Mouse (Mus musculus): ENCODE results near the gene Rpl23. TPM values are rescaled to one million over a fixed set of nuclear protein-coding genes. Genes with fewer than 3 reads are reported as not detected.

Gene Rpl23
- 100 to 1,000 TPM; 609 to 647 TPM for total RNA-seq (2023)

DNA sequence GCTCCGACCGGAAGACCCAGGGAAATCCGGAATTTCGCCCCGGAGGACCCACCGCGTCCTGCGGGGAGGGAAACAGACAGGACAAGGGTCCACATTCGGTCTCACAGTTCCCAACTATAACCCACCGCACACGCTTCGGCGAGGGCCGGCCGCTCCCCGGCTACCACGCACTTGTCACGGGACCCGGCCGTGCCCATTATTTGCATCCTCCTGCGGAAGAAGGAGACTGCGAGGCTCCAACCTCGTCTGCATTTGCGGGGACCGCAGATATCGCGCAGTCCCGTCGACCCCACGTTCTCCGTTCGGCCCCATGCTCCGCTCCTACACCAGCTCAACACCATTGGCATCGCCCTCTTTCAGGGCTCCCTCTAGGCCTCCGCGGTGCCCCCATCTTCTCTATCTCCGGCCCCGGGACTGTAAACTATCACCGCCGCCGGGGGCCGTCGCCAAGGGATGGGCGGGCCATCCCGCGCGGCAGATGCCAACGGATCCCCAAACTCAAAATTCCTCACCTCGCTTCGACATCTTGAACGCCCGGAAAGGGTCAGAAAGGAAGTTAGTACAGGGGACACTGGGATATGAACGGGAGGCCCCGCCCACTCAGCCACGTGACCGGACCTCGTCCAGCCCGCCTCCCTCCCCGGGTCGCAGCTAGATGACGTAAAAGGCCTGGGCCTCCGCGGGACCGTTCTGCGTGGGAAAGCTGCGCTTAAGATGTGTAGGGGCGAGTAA lies at the start of gene Rpl23:
Rpl23 (minus strand) TSS at position 606 of the 732 bp plus-strand sequence.

GRCm38 (mm10) chr11:97798782-97799145 lies 16.5 kb upstream of the Rpl23 start, which contains the start of gene Lasp1:
Gene Lasp1, plus strand, starts transcription at chr11:97799000.

GRCm38 (mm10) chr11:97775808-97776496 lies 6.3 kb downstream of the Rpl23 start, which contains the start of gene 1700001P01Rik:
Gene 1700001P01Rik, minus strand, starts transcription at chr11:97775918.

DNA sequence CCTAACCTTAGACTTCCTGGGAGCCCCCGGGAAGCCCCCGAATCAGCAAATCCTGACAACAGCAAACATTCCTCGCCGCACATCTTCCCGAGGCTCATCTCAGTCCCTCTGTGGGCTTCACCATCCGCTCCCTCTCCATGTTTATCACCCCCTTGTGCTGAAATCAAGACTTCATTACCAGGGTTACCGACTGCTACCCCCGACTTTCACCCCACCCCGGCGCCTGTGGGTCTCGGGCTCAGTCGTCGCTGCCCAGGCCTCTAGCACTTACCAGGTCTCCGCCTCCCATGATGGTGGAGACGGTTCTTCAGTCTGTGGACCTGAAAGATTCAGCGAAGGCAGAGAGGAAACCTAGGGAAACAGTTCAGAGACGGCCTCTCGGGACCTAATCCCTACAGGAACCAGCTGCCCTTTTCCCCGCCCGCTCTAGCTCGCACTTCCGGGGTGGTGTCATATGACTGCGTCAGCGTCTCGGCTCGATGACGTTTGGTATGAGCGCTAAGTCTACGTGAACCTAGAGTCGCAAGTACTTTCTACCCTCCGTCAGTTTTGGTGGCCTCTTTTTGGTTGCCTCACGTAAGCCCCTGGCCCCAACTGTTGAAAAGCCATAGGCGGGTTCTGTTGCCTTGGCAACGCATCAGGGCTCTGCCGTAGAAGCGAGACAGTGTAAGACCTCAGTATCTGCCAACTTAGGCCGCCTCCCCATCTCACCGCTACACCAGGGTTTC lies 15.9 kb downstream of the Rpl23 start, which contains the start of gene Cwc25:
Cwc25 (minus strand) TSS at position 403 of the 728 bp plus-strand sequence.

DNA sequence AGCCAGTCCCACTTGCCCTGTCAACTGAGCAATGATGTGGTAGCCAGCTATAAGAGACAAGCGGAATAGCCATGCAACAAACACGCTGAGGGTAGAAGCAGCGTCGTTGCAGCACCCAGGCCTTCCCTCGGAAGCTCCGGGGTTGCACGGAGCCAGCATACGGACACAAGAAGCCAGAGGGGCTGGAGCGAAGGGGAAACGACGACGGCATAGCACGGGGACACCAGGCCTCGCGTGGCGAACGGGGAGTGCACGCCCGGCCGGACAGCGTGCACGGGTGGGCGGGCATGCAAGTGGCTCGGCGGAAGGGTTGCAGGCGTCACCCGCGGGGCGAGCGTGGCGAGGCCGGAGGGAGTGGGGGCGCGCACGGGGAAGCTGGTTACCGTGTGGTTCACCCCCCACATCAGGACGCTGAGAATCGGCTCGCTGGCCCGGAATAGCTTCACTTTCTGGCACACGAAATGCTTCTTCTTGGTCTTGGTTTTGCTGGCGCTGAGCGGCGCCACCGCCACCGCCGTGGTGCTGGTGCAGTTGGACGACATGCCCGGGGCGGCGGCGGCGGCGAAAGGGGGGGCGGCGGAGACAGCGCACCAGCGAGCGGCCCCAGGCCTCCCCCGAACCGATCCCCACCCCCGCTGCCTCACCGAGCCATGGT lies 38.0 kb downstream of the Rpl23 start, which contains the start of gene Pip4k2b:
Pip4k2b (minus strand) TSS at position 642 of the 655 bp plus-strand sequence.

Other genes with a start within 250 kb of the Rpl23 start
- under 1 TPM in 1 of 2 experiments, not detected in 1; 0.07 TPM for gene Srcin1, start 206.3 kb downstream of the Rpl23 start, total RNA-seq (2023)
- 1 to 10 TPM in 1 of 2 experiments, under 1 TPM in 1; 0.28 to 1.0 TPM for gene Epop, start 152.7 kb downstream of the Rpl23 start, total RNA-seq (2023)
- gene Mllt6, start 119.0 kb downstream of the Rpl23 start, total RNA-seq (2023) = 1 to 10 TPM; 5.3 to 8.8 TPM
- gene Cisd3, start 96.6 kb downstream of the Rpl23 start, total RNA-seq (2023) = 10 to 100 TPM in 1 of 2 experiments, 1 to 10 TPM in 1; 7.1 to 10.4 TPM
- 1 to 10 TPM; 1.4 to 1.9 TPM for gene Pcgf2, start 81.9 kb downstream of the Rpl23 start, total RNA-seq (2023)
- 100 to 1,000 TPM; 121 to 137 TPM for gene Psmb3, start 79.0 kb downstream of the Rpl23 start, total RNA-seq (2023)
- 10 to 100 TPM; 27.4 to 29.4 TPM for gene Pip4k2b, start 37.7 kb downstream of the Rpl23 start, total RNA-seq (2023)
- 10 to 100 TPM; 28.3 to 34.7 TPM for gene Cwc25, start 15.9 kb downstream of the Rpl23 start, total RNA-seq (2023)
- not detected for gene 1700001P01Rik, start 6.5 kb downstream of the Rpl23 start, total RNA-seq (2023)
- gene Lasp1, start 16.6 kb upstream of the Rpl23 start, total RNA-seq (2023) = 100 to 1,000 TPM; 326 to 330 TPM
- gene B230217C12Rik, start 58.3 kb upstream of the Rpl23 start, total RNA-seq (2023) = under 1 TPM; 0.70 to 0.90 TPM
- gene Fbxo47, start 101.7 kb upstream of the Rpl23 start, total RNA-seq (2023) = under 1 TPM in 1 of 2 experiments, not detected in 1; 0.72 TPM
- 10 to 100 TPM; 10.2 to 11.1 TPM for gene Plxdc1, start 204.0 kb upstream of the Rpl23 start, total RNA-seq (2023)
- 10 to 100 TPM; 25.0 to 28.2 TPM for gene Arl5c, start 213.7 kb upstream of the Rpl23 start, total RNA-seq (2023)
- gene Cacnb1, start 240.6 kb upstream of the Rpl23 start, total RNA-seq (2023) = 1 to 10 TPM; 1.4 to 1.5 TPM
- 100 to 1,000 TPM; 699 to 703 TPM for gene Rpl19, start 244.3 kb upstream of the Rpl23 start, total RNA-seq (2023)

All from neutrophil, adult 83 days (primary cell).